Mouse (Mus musculus): ENCODE measurements at regions not wholly inside any gene's neighbourhood (a gene's known extent, or its start where the extent isn't known, plus 50 kb on each side); places are given as distances from the start of the nearest gene placed in this dataset.

DNA sequence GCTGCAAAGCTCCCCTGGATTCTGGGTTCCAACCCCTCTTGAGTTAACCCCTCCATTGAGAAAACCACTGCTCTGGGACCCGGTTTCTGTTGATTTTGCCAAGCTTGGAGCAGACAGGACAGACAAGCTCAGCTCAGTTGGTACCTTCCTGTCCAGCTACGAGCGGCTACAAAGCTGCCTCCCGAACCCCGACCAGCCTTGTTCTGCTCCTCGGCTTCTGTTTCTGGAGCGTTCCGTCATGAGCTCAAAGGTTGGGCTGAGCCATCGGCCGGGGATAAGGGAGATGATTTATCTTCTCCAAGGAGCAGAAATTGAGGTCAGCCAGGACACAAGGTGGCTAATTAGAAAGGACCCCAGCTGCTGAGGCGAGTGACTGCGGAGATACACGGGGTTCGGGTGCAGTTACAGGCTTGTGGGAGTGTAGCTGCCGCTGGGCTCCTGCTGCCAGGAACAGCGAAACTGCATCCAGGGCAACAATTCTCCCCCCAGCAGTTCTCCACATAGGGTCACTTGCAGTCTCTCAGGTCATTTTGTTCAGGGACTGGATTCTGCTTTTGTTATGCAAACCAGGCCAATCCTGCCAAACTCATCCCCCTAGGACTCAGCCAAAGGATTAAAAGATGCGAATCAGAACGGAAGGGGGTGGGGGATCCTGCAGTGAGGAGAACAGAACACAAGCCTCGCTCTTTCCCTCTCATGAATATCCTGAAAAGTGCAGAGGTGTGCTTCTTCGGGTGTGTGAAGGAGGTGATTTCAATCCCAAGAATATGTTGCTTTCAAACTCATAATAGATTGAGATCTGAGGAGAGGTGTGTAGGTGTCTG lies 50.0 kb upstream of the Tmem132d start:
- CTCF ChIA-PET, result no interaction called here
